Mouse (Mus musculus) intestine, postnatal 0 days (tissue): Measurements from ENCODE around the gene Msantd2. TPM values are rescaled to one million over a fixed set of nuclear protein-coding genes. Genes with fewer than 3 reads are reported as not detected.

Experiments
- ATAC-seq: fragments of 200-750 bp; cut with Nextera tagmentation; 2 replicates; pipeline ENCODE4 v1.8.0; 2017; ENCODE audit warnings: mild to moderate bottlenecking, moderate TSS enrichment, moderate library complexity
- H3K27ac ChIP-seq: fragments of 300-500 bp; sonication (generic); 2 replicates; pipeline ENCODE4 v1.5.1; 2014; ENCODE audit warnings: mild to moderate bottlenecking, low read depth, low read length, moderate library complexity
- H3K27me3 ChIP-seq: fragments of 300-500 bp; sonication (generic); replicated peaks from 2 replicates; pipeline ENCODE4 v1.6.1; 2014; ENCODE audit warnings: low read length, mixed read lengths; ENCODE audit not compliant: control insufficient read depth, insufficient read depth
- H3K36me3 ChIP-seq: fragments of 300-500 bp; sonication (generic); 2 replicates; pipeline ENCODE4 v1.6.1; 2014; ENCODE audit warnings: mild to moderate bottlenecking, moderate library complexity; ENCODE audit not compliant: control insufficient read depth, insufficient read depth
- H3K4me1 ChIP-seq: fragments of 300-500 bp; sonication (generic); replicated peaks from 2 replicates; pipeline ENCODE4 v1.6.1; 2014; ENCODE audit warnings: antibody characterized with exemption, low read length, mixed read lengths; ENCODE audit not compliant: control insufficient read depth, insufficient read depth
- H3K4me2 ChIP-seq: fragments of 300-500 bp; sonication (generic); replicated peaks from 2 replicates; pipeline ENCODE4 v1.6.1; 2014; ENCODE audit warnings: low read depth, mild to moderate bottlenecking, moderate library complexity
- H3K4me3 ChIP-seq: fragments of 300-500 bp; sonication (generic); 2 replicates; pipeline ENCODE4 v1.5.1; 2014; ENCODE audit warnings: low read depth, low read length
- H3K9ac ChIP-seq: fragments of 300-500 bp; sonication (generic); 2 replicates; pipeline ENCODE4 v1.6.1; 2014; ENCODE audit warnings: mild to moderate bottlenecking, low read depth, low read length
- H3K9me3 ChIP-seq: fragments of 300-500 bp; sonication (generic); 2 replicates; pipeline ENCODE4 v1.6.1; 2016; ENCODE audit warnings: mixed run types; ENCODE audit not compliant: control insufficient read depth
- CTCF ChIP-seq: sonication (generic); IDR thresholded peaks from 2 replicates; pipeline ENCODE4 v1.5.1; 2016; ENCODE audit warnings: low read depth, mild to moderate bottlenecking, control low read depth, antibody characterized with exemption, moderate library complexity
- WGBS: fragments of 180-500 bp; shearing (Covaris S2); extraction: QIAGEN DNeasy Blood & Tissue Kit; methylation state at CpG from one replicate; pipeline ENCODE4 v1.1.7; 2014; 5-methylcytosine and 5-hydroxymethylcytosine counted together
- polyA plus RNA-seq: library from polyadenylated mRNA; unstranded; fragments of >200 nt; fragmentation: Nextera tagmentation; extraction: Ambion mirVana; gene quantifications from 2 replicates; pipeline ENCODE4 v1.2.1, GENCODE M21; 2015

Msantd2 gene
- polyA plus RNA-seq, 1 experiment from 2014 or later: 7.4 TPM

DNA sequence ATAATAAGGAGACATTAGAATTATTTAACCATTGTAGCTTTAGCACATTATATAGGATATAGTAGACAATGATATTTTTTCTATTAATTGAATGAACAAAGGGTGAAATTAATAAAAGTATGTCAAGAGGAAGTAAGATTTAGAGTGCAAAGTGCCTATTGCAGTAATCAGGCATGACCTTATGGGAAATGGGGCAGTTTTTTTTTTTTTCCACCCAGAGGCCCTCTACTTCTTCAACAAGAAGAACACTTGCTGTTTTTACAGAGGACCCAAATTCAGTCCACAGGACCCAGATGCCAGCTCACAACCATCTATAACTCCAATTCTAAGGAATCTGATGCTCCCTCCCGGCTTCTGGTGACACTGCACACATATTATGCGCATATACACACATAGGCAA is 71.5 kb downstream of the Msantd2 start:
- TF ChIP-seq CTCF: no peak
- Histone ChIP-seq H3K4me3 (no peak overlapping the region), H3K27ac (no peak overlapping the region), H3K4me1 (no peaks in the 10 kb centered on the region), H3K9me3 (no peaks in the 10 kb centered on the region), H3K4me2 (no peak overlapping the region), H3K36me3 (no peaks in the 10 kb centered on the region), H3K27me3 (no peaks in the 10 kb centered on the region), H3K9ac (no peak overlapping the region)
- ATAC-seq: no peak
- WGBS: 88% methylated on average over 2 of the region's 2 CpGs

DNA sequence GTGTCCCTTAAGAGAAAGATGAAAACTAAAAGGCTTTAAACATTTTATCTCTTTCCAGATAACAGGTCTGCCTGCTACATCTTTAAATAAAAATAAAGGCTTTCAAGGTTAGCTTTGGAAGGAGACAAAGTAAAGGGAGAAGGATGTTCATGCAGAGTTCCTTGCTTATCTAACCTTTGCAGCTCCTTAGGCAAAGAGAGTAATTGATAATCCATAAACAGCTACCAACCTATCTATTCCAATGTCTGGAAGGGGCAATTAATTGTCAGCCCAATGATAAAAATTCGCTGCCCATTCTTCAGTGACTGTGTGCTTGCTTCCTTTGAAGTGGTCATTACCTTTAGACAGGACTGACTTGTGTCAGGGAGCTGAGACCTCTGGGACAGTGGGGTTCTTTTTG is 74.7 kb downstream of the Msantd2 start:
- TF ChIP-seq CTCF: no peak
- H3K4me3 ChIP-seq: no peak overlapping the region
- H3K9me3 ChIP-seq: no peaks in the 10 kb centered on the region
- no peak overlapping the region for H3K4me2 ChIP-seq
- peaks cover 6% of the 10 kb centered on the region; the same call in 1 of the 2 replicates for H3K4me1 ChIP-seq
- no peaks in the 10 kb centered on the region for H3K36me3 ChIP-seq
- H3K27me3 ChIP-seq: no peaks in the 10 kb centered on the region
- 43% methylated on average over 1 of the region's 1 CpGs for WGBS
- H3K9ac ChIP-seq: no peak overlapping the region
- no peak for ATAC-seq
- H3K27ac ChIP-seq: no peak overlapping the region

DNA sequence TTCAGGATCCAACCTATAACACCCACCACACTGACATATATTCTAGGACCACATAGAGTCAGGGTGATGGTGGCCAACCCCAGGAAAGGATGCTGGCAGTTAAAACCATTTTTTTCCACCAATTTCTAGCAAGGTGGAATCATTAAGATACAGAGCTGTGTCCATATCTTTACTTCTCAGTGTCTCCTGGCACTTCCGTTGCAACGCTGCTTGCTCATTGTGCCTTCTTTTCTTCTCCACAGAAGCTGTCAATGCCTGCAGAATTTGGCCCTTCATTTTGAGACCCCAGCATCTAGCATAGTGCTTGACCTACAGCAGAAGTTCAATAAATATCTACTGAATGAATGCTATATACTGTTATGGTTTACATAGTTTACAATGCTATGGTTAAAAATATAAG is 77.9 kb downstream of the Msantd2 start:
- Histone ChIP-seq H3K4me2 (no peak overlapping the region), H3K9me3 (no peaks in the 10 kb centered on the region), H3K36me3 (no peaks in the 10 kb centered on the region), H3K4me1 (peaks cover 6% of the 10 kb centered on the region; the same call in 1 of the 2 replicates), H3K27ac (no peak overlapping the region), H3K9ac (no peak overlapping the region), H3K4me3 (no peak overlapping the region), H3K27me3 (no peaks in the 10 kb centered on the region)
- ATAC-seq: no peak
- TF ChIP-seq CTCF: no peak
- WGBS: 96% methylated on average over 2 of the region's 2 CpGs

DNA sequence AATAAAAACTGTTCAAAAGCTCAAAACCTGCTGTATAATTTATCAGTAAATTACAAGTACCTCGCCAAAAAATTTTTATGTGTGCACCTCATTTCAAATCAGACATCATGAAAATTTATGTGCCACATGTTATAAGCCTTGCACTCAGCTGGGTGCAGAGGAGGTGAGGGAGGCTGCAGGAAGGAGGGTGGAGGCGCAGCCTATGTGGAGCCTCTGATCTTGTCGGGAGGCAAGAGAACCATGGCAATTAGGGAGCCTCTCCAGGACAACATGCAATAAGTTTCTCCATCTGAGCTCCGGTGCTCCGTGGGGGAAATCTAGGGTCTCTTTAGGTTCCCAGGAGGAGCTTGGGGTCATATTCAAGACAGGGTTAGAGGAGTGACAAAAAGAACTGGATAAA is 78.3 kb downstream of the Msantd2 start:
- Histone ChIP-seq H3K36me3 (no peaks in the 10 kb centered on the region), H3K4me3 (no peak overlapping the region), H3K27ac (no peak overlapping the region), H3K9ac (no peak overlapping the region), H3K4me1 (peaks cover 6% of the 10 kb centered on the region; the same call in 1 of the 2 replicates), H3K4me2 (no peak overlapping the region), H3K9me3 (no peaks in the 10 kb centered on the region), H3K27me3 (no peaks in the 10 kb centered on the region)
- ATAC-seq: no peak
- WGBS: 59% methylated on average over 5 of the region's 5 CpGs
- TF ChIP-seq CTCF: no peak

DNA sequence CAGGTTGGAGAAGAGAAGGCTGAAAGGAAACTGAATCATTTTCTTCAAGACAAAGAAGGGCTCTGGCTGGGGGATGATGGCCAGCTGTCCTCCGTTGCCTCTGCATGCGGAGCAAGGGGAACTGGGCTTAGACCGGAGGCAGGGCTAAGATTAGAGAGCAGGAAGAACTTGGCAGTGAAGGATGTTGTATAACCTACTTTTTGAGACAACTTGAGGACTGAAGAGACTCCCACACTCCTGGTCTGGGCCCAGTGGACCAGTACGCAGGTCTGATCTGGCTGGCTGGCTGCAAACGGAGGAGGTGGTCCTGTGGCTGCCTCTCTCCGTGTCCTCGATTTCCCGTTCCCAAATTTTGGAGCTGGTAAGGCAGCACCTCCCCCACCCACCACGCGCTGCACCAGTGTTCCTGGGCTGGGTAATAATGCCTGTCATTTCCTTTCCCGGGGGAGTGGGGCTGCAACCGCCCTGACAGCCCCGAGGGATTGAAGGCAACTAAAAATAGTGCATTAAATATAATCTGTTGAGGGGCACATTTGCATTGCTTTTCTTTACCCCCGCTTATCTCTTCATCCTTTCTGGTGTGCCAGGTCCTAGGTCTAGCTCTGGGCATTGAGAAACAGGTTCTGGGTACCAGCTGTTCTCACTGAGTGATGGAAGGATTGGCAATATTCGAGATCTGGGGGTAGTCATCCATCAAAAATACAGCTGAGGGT is 78.9 kb downstream of the Msantd2 start:
- WGBS: 29% methylated on average over 15 of the region's 15 CpGs
- Histone ChIP-seq H3K9me3 (no peaks in the 10 kb centered on the region), H3K4me3 (no peak overlapping the region), H3K9ac (no peak overlapping the region), H3K27me3 (no peaks in the 10 kb centered on the region), H3K27ac (no peak overlapping the region), H3K4me1 (peaks cover 6% of the 10 kb centered on the region; the same call in 1 of the 2 replicates), H3K36me3 (no peaks in the 10 kb centered on the region), H3K4me2 (peak overlapping the region; percentile 43)
- peak; percentile 48 for ATAC-seq
- no peak for TF ChIP-seq CTCF

DNA sequence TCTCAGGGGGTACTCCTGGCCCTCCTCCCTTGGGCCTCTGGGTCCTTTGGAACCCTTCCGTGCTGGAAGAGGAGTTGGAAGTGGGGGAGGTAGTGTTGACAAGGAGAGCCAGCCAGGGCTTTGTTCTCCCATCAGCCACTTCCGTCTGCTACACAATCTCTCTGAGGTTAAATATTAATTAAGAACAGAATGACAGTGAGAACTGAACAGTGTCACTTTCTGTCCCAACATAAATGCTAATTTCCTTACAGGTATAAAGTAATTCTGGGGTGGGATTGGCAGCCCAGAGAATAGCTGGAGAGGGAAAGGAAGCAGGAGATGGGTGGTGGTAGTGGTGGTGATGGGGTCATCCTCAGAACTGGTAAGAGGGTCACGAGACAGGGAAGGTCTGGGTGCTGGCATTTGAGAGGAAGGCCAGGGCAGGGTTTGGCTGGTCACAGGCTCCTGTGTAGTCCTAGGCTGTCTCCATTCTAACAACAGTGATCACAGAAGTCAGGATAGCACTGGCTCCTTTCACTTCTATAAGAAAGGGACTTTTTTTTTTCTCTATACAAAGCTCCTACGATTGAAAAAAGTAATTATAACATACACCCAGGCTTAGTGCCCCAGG is 79.6 kb downstream of the Msantd2 start:
- H3K27ac ChIP-seq: peak overlapping the region; percentile 11; the same call in 1 of the 2 replicates
- no peaks in the 10 kb centered on the region for H3K27me3 ChIP-seq
- no peak overlapping the region for H3K4me3 ChIP-seq
- WGBS: 22% methylated on average over 4 of the region's 4 CpGs
- peaks cover 6% of the 10 kb centered on the region; the same call in 1 of the 2 replicates for H3K4me1 ChIP-seq
- no peaks in the 10 kb centered on the region for H3K9me3 ChIP-seq
- H3K36me3 ChIP-seq: no peaks in the 10 kb centered on the region
- ATAC-seq: peak; percentile 74
- no peak overlapping the region for H3K9ac ChIP-seq
- no peak for TF ChIP-seq CTCF
- peak overlapping the region; percentile 43 for H3K4me2 ChIP-seq
